Mouse (Mus musculus): ENCODE results near the gene Gata2.

Gata2 gene

DNA sequence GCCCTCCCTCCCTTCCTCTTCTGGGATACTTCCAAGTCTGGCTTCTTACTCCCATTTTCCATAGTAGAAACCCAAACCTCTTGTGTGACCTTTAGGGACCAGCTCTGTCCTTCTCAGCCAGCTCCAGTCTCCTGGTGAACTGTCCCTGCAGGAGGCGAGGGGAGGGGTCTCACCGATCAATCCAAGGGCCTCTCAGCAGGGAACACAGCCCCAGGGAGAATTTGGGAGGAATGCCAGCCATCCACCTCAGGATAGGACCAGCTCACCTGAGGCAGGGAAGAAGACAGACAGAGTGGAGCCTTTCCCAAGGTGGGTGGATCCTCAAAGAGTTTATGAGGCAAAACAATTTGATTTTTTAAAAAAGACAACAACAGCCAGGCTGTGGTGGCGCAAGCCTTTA lies 16.5 kb downstream of the Gata2 start:
- no peak for DNase-seq (ENCODE audit: low read depth, low spot score)
- H3K36me3 ChIP-seq (ENCODE audit: control insufficient read depth, insufficient read depth, low read length, poor library complexity, severe bottlenecking) = no peaks in the 10 kb centered on the region
- H3K27me3 ChIP-seq (ENCODE audit: control insufficient read depth, insufficient read depth, low read length, poor library complexity, severe bottlenecking) = no peaks in the 10 kb centered on the region

DNA sequence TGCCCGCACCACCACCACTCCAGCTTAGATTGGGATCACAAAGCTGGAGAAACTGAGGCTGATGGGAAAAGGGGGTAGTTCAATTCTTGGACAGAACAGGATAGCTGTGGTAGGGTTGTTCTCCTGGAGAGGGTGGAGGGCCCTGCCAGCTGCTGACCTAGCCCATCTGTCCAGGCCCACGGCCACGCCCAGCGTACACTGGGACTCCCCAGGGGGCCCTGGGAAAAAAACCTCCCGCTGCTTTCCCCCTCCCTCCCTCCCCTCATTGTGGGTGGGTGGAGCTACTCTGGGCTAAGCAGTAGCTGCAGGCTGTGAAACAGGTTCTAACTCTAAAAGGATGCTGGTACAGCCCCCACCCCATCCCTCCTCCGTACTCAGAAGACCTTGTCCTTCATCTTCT lies 22.1 kb downstream of the Gata2 start:
- DNase-seq (ENCODE audit: low read depth, low spot score) = no peak
- Histone ChIP-seq H3K27me3 (ENCODE audit: control insufficient read depth, insufficient read depth, low read length, poor library complexity, severe bottlenecking) (no peaks in the 10 kb centered on the region), H3K36me3 (ENCODE audit: control insufficient read depth, insufficient read depth, low read length, poor library complexity, severe bottlenecking) (no peaks in the 10 kb centered on the region)

- DNase-seq (ENCODE audit: low read depth, low spot score) = no peak
- Histone ChIP-seq H3K27me3 (ENCODE audit: control insufficient read depth, insufficient read depth, low read length, poor library complexity, severe bottlenecking) (no peaks in the 10 kb centered on the region), H3K36me3 (ENCODE audit: control insufficient read depth, insufficient read depth, low read length, poor library complexity, severe bottlenecking) (no peaks in the 10 kb centered on the region)
Observed at GRCm38 (mm10) chr6:88216199-88216598, 22.5 kb downstream of the Gata2 start.

DNA sequence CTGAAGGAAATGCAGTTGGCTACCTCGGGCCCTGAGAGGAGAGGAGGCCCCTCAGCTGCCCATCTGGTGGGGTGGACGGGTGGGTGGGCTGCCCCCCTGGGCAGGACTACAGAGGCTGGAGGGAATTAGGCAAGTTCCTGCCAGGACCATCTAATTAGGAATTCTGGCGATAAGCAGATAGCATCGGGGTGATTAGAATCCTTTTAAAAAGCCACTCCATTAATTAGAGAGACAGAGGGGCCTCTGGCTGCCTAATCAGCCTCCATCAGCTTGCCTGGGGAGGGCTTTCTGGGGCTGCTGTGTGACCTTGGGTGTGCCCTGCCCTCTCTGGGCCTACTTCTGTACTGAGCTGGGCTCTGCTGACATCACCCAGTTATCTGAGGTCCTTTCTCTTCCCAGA lies 25.4 kb downstream of the Gata2 start:
- no peaks in the 10 kb centered on the region for H3K36me3 ChIP-seq (ENCODE audit: control insufficient read depth, insufficient read depth, low read length, poor library complexity, severe bottlenecking)

DNA sequence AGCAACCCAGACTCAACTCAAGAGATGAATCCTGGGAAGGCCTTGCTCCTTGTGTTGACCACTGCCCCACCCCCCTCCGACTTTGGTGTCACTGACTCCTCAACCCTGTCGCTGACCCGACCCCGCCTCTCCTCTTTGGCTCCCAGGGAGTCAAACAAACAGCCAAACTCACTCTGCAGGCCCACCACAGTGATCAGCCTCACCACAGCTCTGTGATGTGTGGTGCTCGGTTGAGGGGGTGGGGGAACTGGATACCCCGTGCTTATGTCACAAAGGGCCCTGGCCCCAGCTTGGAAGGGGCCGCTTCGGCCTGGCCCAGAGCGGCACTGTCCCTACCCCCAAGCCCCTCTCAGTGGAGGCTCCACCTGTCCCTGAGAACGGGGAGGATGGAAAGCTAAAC lies 28.3 kb downstream of the Gata2 start, which contains the start of gene Dnajb8:
Gene Dnajb8 (plus strand): TSS at position 301 of the 400 bp plus-strand sequence.
- H3K36me3 ChIP-seq (ENCODE audit: control insufficient read depth, insufficient read depth, low read length, poor library complexity, severe bottlenecking) = no peaks in the 10 kb centered on the region
- DNase-seq (ENCODE audit: low read depth, low spot score) = no peak
- H3K27me3 ChIP-seq (ENCODE audit: control insufficient read depth, insufficient read depth, low read length, poor library complexity, severe bottlenecking) = no peaks in the 10 kb centered on the region

More for the DNA sequence above, 25.4 kb downstream of the Gata2 start:
- H3K27me3 ChIP-seq (ENCODE audit: control insufficient read depth, insufficient read depth, low read length, poor library complexity, severe bottlenecking) = no peaks in the 10 kb centered on the region
- no peak for DNase-seq (ENCODE audit: low read depth, low spot score)

DNA sequence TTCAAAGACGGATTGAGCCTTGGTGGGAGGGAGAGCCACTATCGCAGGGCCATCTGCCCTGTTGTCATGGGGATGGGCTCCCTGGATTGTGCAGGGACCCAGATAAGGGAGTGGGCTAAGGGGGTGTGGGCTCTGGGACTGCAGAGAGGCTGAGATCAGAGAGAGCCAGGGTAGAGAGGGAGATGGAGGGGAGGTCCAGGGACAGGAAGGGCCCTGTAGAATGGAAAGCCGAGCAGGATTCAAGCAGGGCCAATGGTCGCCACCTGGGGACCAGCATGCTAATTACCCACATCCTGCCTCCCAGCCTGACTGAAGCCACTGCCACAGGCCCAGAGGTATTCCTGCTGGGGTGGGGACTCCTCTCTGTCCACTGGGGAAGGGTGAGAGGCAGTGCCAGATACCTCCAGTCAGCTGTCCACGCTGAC lies 32.9 kb downstream of the Gata2 start:
- no peaks in the 10 kb centered on the region for H3K36me3 ChIP-seq (ENCODE audit: control insufficient read depth, insufficient read depth, low read length, poor library complexity, severe bottlenecking)
- H3K27me3 ChIP-seq (ENCODE audit: control insufficient read depth, insufficient read depth, low read length, poor library complexity, severe bottlenecking) = no peaks in the 10 kb centered on the region
- DNase-seq (ENCODE audit: low read depth, low spot score) = no peak

DNA sequence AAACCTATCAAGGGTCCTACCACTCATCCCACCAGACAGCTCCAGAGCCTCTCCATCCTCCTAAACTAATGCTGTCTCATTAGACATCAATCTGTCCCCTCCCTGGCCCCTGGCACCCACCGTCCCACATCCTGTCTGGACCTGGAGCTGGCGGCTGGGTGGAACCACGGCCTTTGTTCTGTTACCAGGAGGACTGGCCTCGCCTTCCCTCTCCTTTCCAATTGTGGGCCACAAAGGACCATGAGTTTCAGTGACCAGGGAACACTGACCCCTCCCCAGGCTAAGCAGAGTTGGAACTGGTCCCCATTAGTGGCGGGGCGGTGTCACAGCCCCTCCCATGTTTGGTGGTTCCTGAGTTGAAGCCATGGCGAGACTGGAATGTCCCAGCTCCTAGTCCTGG lies 33.8 kb downstream of the Gata2 start:
- H3K36me3 ChIP-seq (ENCODE audit: control insufficient read depth, insufficient read depth, low read length, poor library complexity, severe bottlenecking) = no peaks in the 10 kb centered on the region
- DNase-seq (ENCODE audit: low read depth, low spot score) = no peak
- H3K27me3 ChIP-seq (ENCODE audit: control insufficient read depth, insufficient read depth, low read length, poor library complexity, severe bottlenecking) = no peaks in the 10 kb centered on the region

DNA sequence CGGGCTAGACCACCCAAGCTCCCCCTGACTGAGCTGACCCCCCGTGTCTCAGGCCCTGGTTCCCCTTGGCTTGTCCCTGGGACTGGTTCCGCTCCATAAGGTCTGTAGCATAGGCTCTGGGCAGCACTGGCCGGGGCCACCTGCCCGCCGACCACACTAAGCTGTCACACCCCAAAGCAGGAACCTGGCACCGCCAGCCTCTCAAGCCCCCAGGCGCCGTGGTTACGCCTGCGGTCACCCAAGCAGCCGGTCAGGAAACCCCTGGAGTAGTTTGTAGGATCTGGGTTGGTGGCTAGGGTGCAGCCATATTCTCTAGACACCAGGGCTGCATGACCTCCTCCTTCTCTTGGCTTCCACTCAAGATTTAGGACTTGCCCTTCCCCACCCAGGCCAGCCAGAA lies 35.5 kb downstream of the Gata2 start:
- Histone ChIP-seq H3K27me3 (ENCODE audit: control insufficient read depth, insufficient read depth, low read length, poor library complexity, severe bottlenecking) (no peaks in the 10 kb centered on the region), H3K36me3 (ENCODE audit: control insufficient read depth, insufficient read depth, low read length, poor library complexity, severe bottlenecking) (no peaks in the 10 kb centered on the region)
- DNase-seq (ENCODE audit: low read depth, low spot score) = no peak

DNA sequence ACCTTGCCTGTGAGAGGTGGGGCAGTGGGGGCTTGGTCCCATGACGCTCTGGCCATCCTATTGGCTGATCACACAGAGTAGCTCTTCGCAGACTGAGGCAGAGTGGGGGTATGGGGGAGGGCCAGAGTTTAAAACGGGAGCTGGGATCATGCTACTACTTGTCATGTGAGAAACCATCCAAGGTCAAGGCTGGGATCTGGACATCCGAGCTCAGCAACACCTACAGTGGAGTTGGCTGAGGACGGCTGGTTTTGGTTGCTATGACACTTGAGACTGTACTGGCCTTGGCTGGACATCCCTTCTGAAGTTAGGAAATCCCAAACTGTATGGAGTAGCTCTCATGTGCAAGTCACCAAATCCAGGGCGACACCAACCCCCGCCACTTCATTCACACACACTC lies 38.1 kb downstream of the Gata2 start:
- DNase-seq (ENCODE audit: low read depth, low spot score) = no peak
- Histone ChIP-seq H3K27me3 (ENCODE audit: control insufficient read depth, insufficient read depth, low read length, poor library complexity, severe bottlenecking) (no peaks in the 10 kb centered on the region), H3K36me3 (ENCODE audit: control insufficient read depth, insufficient read depth, low read length, poor library complexity, severe bottlenecking) (no peaks in the 10 kb centered on the region)

DNA sequence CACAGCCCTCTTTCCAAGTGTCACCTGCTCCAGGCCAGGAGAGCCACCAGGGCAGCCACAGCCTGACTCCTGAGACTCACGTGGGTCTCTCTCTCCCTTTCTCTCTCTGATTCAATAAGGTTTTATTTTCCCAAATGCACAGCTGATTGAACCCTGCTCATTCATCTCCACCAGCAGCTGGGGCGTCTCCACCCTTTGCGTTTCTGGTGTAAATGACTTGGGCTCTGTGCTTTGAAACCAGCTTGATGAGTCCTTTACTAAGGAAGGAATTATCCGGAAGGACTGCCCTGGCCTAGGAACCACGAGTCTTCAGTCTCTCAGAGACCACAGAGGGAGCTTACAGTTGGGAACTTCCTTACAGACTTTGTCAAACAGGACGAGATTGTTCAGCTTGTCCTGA lies 38.5 kb downstream of the Gata2 start:
- H3K36me3 ChIP-seq (ENCODE audit: control insufficient read depth, insufficient read depth, low read length, poor library complexity, severe bottlenecking) = no peaks in the 10 kb centered on the region
- DNase-seq (ENCODE audit: low read depth, low spot score) = no peak
- H3K27me3 ChIP-seq (ENCODE audit: control insufficient read depth, insufficient read depth, low read length, poor library complexity, severe bottlenecking) = no peaks in the 10 kb centered on the region

DNA sequence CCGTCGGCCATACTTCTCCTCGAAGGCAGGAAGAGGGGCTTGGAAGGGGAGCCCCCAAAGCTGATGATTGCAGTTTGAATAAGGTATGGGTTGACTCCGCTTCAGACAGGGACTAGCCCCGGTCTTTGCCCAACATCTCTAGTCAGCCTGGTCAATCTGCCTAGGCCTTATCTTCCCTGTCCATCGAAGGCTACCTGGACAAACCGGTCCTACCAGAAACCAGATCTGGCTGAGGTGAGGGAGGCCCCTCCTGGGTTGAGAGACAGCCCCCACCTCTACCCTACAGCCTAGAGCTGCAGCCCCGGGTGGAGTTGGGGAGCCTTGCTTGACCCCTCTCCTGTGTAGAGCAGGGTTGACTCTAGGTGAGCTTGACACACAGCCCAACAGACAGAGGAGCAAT lies 40.3 kb downstream of the Gata2 start:
- Histone ChIP-seq H3K36me3 (ENCODE audit: control insufficient read depth, insufficient read depth, low read length, poor library complexity, severe bottlenecking) (no peaks in the 10 kb centered on the region), H3K27me3 (ENCODE audit: control insufficient read depth, insufficient read depth, low read length, poor library complexity, severe bottlenecking) (no peaks in the 10 kb centered on the region)
- DNase-seq (ENCODE audit: low read depth, low spot score) = no peak

- no peak for DNase-seq (ENCODE audit: low read depth, low spot score)
- H3K27me3 ChIP-seq (ENCODE audit: control insufficient read depth, insufficient read depth, low read length, poor library complexity, severe bottlenecking) = no peaks in the 10 kb centered on the region
- H3K36me3 ChIP-seq (ENCODE audit: control insufficient read depth, insufficient read depth, low read length, poor library complexity, severe bottlenecking) = no peaks in the 10 kb centered on the region
Observed at GRCm38 (mm10) chr6:88235461-88235860, 41.8 kb downstream of the Gata2 start.

DNA sequence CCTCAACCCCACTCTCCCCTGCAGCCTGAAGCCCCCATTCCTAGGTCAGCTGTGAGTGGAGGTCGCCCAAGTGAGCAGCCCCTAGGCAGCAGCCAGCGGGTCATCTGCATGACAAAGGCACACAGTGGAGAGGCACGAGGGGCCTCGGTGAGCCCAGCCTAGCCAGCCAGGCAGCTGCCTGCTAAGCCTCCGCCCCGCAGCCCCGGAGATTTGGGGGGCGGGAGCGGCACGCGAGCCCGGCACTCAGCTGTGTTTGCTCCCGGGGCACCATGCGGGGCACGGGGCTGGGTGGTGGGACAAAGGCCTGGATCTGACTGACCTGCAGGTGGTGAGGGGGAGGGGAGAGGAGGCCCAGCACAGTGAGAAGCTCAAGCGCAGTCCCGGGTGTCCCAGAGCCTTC lies 42.3 kb downstream of the Gata2 start:
- no peak for DNase-seq (ENCODE audit: low read depth, low spot score)
- H3K36me3 ChIP-seq (ENCODE audit: control insufficient read depth, insufficient read depth, low read length, poor library complexity, severe bottlenecking) = no peaks in the 10 kb centered on the region
- no peaks in the 10 kb centered on the region for H3K27me3 ChIP-seq (ENCODE audit: control insufficient read depth, insufficient read depth, low read length, poor library complexity, severe bottlenecking)

DNA sequence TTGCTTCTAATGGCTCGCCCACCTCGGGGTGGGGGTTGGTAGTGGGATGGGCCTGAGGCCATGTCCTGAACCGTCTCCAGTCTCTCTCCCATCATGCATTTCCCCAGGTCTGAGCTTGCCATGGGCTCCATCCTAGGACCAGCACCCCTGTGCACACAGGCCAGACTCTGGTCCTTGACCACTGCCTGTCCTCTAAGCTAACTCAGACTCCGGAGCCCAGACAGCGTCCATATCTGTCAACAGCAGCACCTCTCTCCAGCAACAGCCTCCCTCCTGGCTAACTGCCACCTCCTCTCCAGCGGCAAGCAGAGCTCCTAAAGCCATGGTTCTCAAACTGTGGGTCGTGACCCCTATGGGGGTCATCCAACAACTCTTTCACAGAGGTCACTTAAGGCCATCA lies 42.8 kb downstream of the Gata2 start:
- DNase-seq (ENCODE audit: low read depth, low spot score) = no peak
- Histone ChIP-seq H3K27me3 (ENCODE audit: control insufficient read depth, insufficient read depth, low read length, poor library complexity, severe bottlenecking) (no peaks in the 10 kb centered on the region), H3K36me3 (ENCODE audit: control insufficient read depth, insufficient read depth, low read length, poor library complexity, severe bottlenecking) (no peaks in the 10 kb centered on the region)

DNA sequence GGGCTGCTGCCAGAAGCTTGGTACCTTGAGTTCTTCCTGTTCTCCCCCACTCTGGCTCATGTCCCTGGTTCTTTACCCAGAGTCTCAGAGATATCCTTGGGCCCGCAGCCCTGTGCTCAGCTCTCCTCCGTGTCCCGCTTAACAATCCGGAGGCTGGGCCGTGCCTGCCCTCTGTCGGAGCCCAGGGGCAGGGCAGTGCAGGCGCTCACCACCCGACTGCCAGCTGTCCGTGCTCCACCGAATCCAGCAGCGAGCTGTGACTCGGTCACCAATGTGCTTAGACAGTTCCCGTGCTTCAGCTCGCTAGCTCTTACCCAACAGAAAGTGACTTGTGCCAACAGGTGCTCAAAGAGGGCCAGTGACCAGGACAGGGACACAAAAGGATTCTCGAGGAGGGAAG lies 48.9 kb downstream of the Gata2 start:
- DNase-seq (ENCODE audit: low read depth, low spot score) = peak; percentile 15
- Histone ChIP-seq H3K27me3 (ENCODE audit: control insufficient read depth, insufficient read depth, low read length, poor library complexity, severe bottlenecking) (no peaks in the 10 kb centered on the region), H3K36me3 (ENCODE audit: control insufficient read depth, insufficient read depth, low read length, poor library complexity, severe bottlenecking) (no peaks in the 10 kb centered on the region)

- Histone ChIP-seq H3K27me3 (ENCODE audit: control insufficient read depth, insufficient read depth, low read length, poor library complexity, severe bottlenecking) (no peaks in the 10 kb centered on the region), H3K36me3 (ENCODE audit: control insufficient read depth, insufficient read depth, low read length, poor library complexity, severe bottlenecking) (no peaks in the 10 kb centered on the region)
- peak; percentile 3 for DNase-seq (ENCODE audit: low read depth, low spot score)
Observed at GRCm38 (mm10) chr6:88249231-88249630, 55.5 kb downstream of the Gata2 start.
